Mouse (Mus musculus) frontal cortex, postnatal 25 days (tissue): ENCODE measurements around the gene Trabd.

Experiments
- DNase-seq, 2 experiments: peaks; one replicate each; pipeline ENCODE4 v3.0.0; 2022; ENCODE audit warnings: low spot score in 2 of 2

Gene Trabd

DNA sequence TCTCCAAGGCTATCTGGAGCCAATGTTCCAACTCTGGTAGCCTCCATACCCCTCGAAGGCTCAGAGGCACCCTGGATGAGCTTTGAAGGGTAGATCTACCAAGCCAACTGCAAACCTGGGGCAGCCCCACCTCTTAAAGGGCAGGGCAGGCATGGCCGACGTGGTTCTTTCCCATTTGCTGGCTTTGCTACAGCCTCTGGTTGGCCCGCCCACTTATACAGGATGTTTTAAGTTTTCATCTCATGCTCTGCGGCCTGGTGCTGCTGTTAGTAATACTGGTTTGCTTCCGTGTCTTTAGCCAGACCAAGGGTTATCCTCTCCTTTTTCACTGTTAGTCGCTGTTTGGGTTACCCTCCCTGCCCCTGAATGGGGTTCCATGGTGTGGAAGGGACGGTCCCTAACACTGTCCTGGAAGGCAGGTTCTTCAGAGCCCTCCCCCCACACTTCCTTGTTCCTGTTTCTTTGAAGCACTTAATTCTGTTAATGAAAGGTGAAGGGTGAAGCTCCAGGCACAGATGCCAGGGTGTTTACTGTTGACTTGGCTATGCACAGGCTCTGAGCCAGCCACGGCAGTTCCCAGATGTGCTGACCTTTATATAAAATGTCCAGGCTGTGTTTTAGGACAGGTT lies 3.4 kb downstream of the Trabd start:
- DNase-seq, result no peak

DNA sequence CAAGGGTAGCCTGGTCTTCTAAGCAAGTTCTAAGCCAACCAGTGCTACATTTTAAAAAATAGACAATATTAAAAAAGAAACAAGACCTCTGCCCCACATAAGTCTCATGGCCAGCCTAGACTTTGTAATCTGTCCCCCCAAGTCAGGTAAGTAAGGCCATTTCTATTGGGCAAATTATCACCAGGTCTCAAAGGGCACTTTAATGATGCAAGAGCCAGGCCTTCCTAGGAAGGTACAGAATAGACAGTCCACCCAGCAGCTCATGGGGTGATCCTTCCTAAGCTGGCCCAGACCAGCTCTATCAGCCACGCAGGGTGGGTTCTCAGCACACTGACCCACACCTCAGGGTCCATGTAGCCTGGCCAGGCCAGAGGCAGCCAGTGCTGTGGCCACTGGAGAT lies 9.0 kb downstream of the Trabd start:
- no peak for DNase-seq

DNA sequence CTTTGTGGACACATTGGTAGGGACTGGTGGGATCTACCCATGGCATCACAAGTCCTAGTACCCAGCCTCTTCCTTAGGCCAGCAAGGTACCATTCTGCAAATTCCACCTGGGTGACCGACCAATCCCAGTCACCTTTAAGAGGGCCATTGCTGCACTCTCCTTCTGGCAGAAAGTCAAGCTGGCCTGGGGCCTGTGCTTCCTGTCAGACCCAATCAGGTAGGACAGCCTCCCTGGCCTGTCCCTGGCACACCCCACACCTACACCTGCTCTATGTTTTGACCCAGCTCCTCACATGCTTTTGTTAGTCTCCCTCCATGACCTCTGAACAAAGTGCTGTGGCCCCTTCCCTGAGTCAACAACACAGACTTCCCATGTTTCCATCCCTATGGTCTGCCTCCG lies 9.9 kb downstream of the Trabd start:
- DNase-seq, result no peak

DNA sequence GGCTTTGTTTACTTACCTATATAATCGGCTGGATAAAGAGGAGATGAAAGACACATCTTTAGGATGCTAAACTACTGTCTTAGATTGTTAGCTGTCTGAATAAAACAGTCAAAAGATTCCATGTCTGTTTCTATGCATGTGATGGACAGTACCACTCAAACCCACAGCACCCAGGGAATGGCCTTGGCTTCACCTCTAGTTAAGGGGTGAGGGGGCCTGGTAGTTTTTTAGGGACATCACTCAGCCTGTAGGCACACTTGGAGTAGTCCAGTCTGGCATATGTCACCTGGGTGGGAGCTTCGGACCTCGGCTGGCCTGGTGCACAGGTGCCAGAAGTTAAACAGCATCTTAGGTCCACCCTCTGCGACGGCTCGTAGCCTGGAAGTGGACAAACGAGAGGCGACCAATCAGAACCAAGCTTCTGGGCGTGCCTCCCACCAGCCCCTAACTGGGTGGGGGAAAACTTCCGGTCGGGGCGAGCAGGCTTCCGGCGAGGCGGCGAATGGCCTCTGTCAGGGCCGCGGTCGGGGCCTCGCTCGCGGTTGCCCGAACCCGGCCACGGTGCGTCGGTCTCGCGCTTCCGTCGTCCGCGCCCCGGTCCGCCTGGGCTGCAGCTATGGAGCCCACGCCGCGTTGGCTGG lies 13.8 kb downstream of the Trabd start, which contains the start of gene Selenoo:
Gene Selenoo, plus strand, starts transcription at position 478 of the 641 bp plus-strand sequence.
- peak; percentile 72 to 84 for DNase-seq

DNA sequence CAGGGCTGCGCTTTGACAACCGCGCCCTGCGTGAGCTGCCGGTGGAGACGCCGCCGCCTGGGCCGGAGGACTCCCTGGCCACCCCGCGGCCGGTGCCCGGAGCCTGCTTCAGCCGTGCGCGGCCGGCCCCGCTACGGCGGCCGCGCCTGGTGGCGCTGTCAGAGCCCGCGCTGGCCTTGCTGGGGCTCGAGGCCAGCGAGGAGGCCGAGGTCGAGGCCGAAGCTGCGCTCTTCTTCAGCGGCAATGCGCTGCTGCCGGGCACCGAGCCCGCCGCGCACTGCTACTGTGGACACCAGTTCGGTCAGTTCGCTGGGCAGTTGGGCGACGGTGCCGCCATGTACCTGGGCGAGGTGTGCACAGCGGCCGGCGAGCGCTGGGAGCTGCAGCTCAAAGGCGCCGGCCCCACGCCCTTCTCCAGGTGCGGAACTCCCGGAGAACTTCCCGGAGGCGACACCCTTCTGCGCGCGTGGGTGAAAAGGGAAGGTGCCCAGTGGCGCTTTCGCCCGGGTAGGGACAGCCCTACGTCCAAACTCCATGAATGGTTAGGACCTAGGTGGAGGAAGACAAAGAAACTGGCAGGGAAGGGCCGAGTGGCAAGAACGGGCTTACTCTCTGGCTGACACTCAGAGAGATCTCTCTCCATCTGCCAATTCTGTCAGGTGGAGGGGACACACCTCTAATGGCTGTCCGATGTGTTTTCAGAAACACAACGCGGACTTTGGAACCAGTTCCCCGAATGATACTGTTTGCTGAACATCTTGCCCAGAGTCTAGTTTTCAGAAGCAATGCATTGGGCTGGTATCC lies 14.5 kb downstream of the Trabd start:
- DNase-seq, result no peak

DNA sequence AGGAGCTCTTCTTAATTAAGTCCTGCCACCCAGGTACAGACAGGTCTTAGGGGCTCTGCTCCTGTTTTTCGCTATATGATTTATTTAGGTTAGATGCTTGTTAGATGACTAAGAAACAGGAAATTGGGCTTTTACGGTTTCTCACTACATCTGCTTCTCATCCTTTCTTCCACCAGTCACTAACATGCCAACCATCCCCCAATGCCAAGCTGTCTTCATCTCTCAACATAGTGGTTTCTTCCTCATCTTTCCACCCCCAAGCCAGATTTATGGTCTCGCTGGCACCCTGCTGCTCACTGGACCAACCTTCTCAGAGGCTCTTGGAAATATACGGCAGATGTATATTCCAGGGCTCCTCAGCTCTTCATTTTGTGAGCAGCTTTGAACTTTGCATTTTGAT lies 15.7 kb downstream of the Trabd start:
- no peak for DNase-seq

DNA sequence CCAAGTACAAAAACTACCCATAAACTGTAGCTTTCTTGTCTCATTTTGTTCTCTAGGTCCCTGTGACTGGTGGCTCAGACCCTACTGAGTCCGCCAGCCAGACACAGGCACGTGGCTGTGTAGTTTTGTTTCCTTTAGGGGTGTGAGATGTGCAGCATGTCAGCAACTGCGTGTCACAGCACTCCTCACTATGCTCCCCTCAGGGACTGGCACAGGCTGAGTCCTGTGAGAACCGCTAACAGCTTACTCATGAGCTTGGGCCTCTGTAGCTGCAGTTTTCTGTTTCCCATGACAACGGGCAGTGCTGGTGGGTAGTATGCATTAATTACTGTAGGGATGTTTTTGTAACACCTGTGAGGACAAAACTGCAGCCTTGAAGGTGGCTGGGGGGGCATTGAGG lies 17.3 kb downstream of the Trabd start:
- no peak for DNase-seq

DNA sequence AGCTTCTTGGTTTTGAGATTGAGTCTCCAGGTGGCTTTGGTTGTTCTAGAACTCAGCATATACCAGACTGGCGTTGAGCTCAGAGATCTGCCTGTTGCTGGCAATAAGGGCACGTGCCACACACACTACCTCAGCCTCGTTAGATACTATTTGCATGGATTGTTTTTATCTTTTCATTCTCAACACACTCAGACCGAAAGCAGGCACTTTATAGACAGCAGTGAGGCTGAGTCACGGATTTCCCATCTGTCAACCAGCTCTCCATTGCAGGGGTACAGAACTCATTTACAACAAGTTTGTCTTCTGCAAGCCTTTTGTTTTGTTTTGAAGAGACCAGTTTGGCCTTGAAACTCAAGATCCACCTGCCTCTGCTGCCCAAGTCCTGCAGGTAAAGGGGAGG lies 22.5 kb downstream of the Trabd start:
- no peak for DNase-seq

DNA sequence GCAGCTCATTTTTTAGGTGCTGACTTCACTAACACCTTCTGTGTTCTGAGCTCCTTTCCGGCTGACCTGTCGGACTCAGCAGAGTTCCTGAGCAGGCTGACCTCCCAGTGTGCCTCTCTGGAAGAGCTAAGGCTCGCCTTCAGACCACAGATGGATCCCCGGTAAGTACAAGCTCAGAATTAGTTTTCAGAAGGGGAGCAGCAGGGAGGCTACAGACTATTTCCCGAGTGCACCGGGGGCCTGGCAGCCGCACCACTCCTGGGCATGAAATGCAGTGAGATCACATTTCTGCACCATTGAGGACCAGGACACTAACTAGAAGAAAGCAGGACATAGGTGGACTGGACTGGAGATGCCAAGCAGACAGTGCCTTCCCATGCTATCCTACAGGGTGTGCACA lies 23.7 kb downstream of the Trabd start:
- no peak for DNase-seq

DNA sequence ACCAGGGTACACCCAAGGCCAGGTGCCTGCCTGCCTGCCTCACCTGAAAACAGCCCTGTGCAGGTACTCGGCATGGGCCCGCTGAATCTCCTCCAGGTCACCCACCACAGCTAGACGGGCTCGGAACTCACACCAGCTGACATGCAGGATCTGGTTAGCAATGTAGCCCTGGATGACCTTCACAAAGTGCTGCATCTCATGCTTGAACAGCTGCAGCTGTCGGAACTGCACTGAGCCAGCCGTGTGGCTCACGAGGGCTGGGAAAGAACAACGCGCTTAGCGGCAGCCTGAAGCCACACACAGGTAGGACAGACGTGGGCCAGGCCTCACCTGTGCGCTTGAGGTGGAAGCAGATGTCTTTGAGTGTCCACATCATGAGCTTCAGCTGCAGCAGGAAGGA lies 25.9 kb downstream of the Trabd start:
- no peak for DNase-seq

DNA sequence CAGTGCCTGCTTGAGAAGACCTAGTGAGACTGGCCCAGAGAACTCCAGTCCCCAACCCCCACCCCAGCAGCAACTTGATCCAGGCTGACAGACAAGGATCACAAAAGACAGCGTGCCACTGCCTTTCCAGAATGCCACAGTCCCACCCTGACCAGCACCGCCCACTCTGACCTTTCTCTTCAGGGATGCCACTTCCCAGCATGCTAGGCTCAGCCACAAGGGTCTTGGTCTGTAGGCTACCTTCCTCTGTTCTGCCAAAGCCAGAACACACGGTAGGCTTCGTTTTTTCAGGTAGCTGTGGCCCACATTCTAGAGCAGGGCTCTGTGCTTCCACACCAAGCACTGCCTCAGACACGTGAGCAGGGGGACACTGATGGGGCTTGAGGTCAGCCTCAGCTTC lies 27.7 kb downstream of the Trabd start:
- no peak for DNase-seq

DNA sequence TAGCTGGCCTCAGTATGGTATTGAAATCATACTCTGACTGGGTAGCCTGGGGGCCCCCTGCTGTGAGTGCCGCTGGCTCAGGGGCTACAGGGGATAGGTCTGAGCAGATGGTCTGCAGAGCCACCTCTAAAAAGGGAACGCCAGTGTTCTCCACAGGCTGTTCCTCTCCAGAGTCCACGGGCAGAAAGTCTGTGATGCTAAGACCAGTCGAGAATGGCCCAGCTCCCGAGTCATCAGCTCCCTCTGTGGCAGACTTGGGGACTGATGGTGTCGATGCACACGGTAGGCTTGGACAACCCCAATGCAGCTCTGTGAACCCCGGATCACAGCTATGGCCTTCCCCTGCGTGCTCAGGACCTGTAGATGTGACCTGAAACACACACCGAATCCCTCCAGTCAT lies 29.0 kb downstream of the Trabd start:
- DNase-seq, result no peak

DNA sequence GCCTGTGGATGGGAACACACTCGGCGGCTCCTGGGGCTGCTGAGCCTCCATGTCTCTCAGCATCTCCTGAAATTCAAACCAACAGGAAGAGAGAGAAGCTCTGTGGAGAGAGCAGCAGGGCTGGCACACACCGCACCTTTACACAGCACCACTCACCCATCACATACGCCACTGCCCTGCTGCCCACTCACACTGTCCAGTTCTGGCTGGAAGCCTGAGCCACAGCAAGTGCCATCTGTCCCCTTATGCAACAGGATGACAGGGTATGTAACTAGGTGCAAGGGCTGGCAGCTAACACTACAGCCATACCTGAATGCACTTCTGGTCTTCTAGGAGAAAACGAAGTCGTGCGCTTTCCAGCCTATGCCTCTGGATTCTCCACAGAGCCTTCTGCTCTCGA lies 29.5 kb downstream of the Trabd start:
- DNase-seq, result no peak

DNA sequence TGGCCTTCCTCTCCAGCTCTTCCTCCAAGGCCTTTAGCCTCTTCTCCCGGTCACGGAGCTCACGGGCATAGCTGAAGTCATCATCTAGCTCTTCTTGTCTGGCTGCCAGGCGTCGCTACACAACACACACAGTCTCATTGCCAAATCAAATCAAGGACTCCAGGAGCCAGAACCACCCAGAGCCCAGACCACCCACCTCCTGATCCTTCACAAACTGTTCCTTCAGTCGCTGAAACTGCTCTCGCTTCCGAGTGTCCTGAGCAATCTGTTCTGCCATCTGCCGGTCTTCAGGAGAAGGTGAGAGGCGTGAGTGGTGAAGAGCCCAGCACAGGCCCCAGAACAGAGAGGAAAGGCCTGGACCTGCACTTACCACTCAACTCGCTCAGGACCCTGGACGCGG lies 31.1 kb downstream of the Trabd start:
- no peak for DNase-seq

DNA sequence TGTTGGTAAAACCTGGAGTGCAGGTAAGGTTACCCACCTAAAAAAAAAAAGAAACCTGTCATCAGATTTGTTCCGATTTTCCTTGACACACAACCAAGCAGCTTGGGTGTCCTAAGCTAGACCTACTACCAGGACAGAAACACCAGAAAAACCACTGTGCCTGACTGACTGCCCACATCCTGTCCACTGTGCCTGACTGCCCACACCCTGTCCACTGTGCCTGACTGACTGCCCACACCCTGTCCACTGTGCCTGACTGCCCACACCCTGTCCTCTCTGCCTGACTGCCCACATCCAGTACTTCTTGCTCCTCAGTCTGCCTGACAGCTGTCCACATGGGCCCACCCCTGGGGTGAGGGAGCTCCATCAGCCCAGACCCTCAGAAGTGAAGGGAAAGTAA lies 32.1 kb downstream of the Trabd start:
- no peak for DNase-seq

DNA sequence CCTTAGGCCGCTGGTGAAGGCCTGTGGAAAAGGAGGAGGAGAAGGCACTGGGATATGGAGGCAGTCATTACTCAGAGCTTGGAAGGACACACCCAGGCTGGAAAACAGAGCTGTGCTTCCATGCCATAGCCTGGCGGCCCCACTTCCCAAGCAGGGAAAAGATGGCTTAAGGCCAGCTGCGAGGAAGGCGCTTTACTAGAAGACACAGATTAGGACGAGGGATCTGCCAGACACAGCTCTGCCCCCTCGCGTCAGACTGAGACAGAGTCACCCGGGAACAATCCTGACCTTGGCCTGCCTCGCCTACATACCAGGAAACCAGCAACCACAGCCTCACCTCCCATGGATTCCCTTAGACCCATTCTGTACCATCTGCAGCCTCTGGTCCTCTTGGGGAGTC lies 35.2 kb downstream of the Trabd start:
- no peak for DNase-seq

DNA sequence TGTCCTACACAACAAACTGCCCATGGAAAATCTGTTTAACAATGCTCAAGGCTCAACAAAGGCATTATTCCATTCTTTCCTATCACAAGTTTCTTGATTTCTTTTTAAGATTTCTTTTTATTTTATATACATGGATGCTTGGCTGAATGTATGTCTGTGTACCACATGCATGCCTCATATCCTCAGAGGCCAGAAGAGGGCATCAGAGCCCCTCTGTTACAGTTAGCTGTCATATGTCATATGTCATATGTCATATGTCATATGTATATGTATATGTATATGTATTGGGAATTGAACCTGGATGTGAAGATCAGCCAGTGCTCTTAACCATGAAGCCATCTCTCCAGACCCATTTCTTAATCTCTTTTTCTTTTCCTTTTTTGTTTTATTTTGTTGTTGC lies 43.1 kb downstream of the Trabd start:
- no peak for DNase-seq

DNA sequence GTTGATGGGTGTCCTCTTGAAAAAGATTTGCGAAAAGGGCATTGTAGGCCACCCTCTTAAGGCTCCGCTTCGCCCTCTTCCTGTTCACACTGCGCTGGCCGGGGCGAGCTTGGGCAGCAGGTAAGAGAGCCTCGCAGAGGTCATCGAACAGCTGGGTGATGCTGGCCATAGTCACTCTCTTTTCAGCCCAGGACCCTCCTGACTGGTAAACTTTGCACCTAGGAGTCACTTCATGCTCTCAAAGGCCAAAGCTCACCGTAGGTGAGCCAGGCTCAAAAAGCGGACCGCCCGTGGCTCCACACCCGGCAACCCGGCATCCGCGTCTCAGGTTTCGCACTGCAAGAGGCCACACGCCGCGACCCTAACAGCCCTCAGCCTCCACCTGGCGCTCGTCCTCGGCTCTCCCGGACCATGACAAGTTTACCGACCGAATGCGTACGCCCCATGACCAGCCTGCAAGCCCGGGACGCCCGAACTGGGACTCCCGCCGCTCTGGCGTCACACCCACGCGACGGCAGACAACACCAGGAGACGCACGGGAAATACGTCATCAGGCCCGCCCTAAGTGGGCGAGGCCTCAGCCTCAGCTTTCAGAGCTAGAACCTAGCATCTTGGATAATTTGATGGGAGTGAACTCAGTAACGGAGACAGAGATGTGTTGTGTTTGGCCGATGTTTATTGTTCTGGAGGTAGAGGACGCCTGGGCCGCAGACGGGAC lies 47.9 kb downstream of the Trabd start, which contains the start of gene Tubgcp6:
Gene Tubgcp6, minus strand, starts transcription at position 464 of the 718 bp plus-strand sequence.
- DNase-seq, result peak; percentile 92 to 93

DNA sequence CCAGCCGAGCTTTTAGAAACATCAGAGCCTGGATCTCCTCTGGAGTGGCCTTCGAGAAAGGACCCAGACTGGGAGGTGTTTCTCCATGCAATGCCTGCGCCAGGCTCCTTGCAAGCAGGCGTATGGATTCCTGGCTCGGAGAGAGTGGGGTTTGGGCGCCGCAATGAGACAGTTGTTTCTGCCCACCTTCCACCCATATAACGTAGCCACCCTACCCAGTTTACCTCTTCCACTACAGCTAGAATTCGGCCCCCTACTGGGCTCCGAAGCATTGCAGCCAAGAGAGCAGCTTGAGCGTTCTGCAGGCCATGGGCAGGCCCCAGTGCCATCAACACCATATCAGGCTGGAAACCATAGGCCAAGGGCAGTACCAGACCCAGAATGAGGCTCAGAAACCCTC lies 48.7 kb downstream of the Trabd start:
- DNase-seq, result peak in 1 of 2 experiments; percentile 51

DNA sequence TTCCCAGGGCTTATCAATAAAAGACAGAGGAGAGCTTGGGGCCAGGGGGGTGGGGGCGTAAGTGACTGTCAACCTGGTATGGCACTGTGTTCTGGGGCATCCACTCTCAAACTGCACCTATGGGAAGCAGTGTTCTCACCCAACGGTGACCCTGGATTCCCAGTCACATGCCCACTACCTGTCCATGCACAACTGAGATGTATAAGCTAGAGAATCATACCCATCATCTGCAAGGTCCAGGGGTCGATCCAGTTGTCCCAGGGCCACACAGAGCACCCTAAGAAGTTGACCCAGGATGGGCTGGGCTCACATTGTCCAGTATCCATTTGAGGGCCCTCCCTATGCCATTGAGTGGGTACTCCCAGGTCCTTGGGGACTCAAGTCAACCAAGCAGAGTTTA lies 49.4 kb downstream of the Trabd start:
- no peak for DNase-seq

DNA sequence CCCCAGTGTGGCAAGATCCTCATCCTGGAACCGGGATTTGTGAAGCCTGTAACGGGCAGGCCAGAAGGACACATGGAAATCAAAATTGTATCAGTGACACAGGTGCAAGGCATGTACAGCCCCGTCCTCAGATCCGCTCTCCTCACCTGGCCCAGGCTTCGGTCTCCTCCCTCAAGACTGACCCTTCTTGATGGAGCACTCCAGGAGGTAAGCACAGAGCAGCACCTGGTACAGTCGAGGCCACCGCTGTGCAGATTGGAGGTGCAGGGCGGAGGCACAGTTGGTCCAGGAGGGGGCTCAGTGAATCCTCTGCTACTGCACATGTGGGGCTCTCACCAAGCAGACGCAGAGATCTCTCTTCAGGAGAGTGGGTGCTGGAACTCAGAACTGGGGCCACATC lies 50.4 kb downstream of the Trabd start:
- DNase-seq, result no peak

DNA sequence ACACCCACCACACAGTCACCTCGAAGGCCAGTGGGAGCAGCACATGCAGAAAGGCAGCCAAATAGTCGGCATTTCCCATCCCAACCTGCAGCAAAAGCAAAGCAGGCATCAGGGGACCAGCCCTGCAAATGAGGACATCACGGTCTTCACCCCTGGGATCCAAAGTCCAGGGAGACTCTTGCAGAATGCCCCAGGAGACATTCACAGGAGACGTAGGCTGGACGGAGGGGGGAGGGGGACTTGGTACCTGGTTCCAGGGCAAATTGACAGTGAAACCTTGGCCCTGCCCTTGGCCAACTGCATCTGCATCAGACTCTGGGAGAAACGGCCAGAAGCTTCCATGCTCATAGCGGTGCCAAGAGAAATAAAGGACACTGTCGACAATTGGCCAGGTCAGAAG lies 51.7 kb downstream of the Trabd start:
- DNase-seq, result no peak
